Mouse (Mus musculus) heart, embryonic 12.5 days (tissue): Measurements from ENCODE around the gene Itga9. TPM values are rescaled to one million over a fixed set of nuclear protein-coding genes. Genes with fewer than 3 reads are reported as not detected.

Source experiments
- ATAC-seq: fragments of 200-750 bp; cut with Nextera tagmentation; 2 replicates; pipeline ENCODE4 v1.8.0; 2017; ENCODE audit warnings: moderate TSS enrichment, moderate library complexity; ENCODE audit not compliant: insufficient number of reproducible peaks, low FRiP score
- H3K27ac ChIP-seq: fragments of 300-500 bp; sonication (generic); 2 replicates; pipeline ENCODE4 v1.5.1; 2016; ENCODE audit warnings: mild to moderate bottlenecking, moderate library complexity; ENCODE audit not compliant: poor library complexity, severe bottlenecking
- H3K27me3 ChIP-seq: fragments of 300-500 bp; sonication (generic); replicated peaks from 2 replicates; pipeline ENCODE4 v1.6.1; 2016; ENCODE audit warnings: mild to moderate bottlenecking, moderate library complexity
- H3K36me3 ChIP-seq: fragments of 300-500 bp; sonication (generic); 2 replicates; pipeline ENCODE4 v1.6.1; 2016; ENCODE audit warnings: mild to moderate bottlenecking, moderate library complexity
- H3K4me1 ChIP-seq: fragments of 300-500 bp; sonication (generic); replicated peaks from 2 replicates; pipeline ENCODE4 v1.6.1; 2016; ENCODE audit warnings: mild to moderate bottlenecking
- H3K4me2 ChIP-seq: fragments of 300-500 bp; sonication (generic); 2 replicates; pipeline ENCODE4 v1.6.1; 2016; ENCODE audit warnings: mild to moderate bottlenecking, moderate library complexity
- H3K4me3 ChIP-seq: fragments of 300-500 bp; sonication (generic); 2 replicates; pipeline ENCODE4 v1.5.1; 2016; ENCODE audit warnings: mild to moderate bottlenecking
- H3K9ac ChIP-seq: fragments of 300-500 bp; sonication (generic); 2 replicates; pipeline ENCODE4 v1.6.1; 2016; ENCODE audit warnings: mild to moderate bottlenecking, moderate library complexity
- H3K9me3 ChIP-seq: fragments of 300-500 bp; sonication (generic); replicated peaks from 2 replicates; pipeline ENCODE4 v1.6.1; 2016; ENCODE audit warnings: mild to moderate bottlenecking, moderate library complexity
- WGBS: fragments of 180-500 bp; shearing (Covaris S2); methylation state at CpG from one replicate; pipeline ENCODE4 v1.1.7; 2016; 5-methylcytosine and 5-hydroxymethylcytosine counted together
- polyA plus RNA-seq: library from polyadenylated mRNA; unstranded; fragments of >200 nt; fragmentation: Nextera tagmentation; extraction: Ambion mirVana; gene quantifications from 2 replicates; pipeline ENCODE4 v1.2.1, GENCODE M21; 2016

Itga9 gene
- polyA plus RNA-seq, 1 experiment from 2014 or later: 21.0 TPM

DNA sequence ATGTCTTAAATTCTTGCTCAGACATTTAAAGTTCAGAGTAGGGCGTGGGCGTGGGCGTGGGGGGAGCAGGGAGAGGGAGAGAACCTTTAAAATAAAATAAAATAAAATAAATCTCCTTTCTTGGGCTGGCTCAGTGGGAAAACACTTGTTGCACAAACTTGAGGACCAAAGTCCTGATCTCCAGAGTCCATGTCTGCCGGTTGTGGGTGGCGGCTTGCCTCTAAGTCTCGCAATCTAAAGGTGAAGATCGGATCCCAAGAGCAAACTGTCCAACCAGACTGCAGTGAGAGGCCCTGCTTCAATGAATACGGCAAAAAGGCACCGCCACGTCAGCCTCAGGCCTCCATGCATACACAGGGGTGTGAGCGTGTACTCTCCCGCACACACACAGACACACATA is 333.3 kb downstream of the Itga9 start:
- Histone ChIP-seq H3K9ac (no peak overlapping the region), H3K4me1 (peaks cover 67% of the 10 kb centered on the region), H3K9me3 (no peaks in the 10 kb centered on the region), H3K4me2 (no peak overlapping the region), H3K27me3 (no peaks in the 10 kb centered on the region), H3K4me3 (no peak overlapping the region), H3K36me3 (no peaks in the 10 kb centered on the region), H3K27ac (no peak overlapping the region)
- WGBS: 88% methylated on average over 12 of the region's 12 CpGs
- no peak for ATAC-seq

DNA sequence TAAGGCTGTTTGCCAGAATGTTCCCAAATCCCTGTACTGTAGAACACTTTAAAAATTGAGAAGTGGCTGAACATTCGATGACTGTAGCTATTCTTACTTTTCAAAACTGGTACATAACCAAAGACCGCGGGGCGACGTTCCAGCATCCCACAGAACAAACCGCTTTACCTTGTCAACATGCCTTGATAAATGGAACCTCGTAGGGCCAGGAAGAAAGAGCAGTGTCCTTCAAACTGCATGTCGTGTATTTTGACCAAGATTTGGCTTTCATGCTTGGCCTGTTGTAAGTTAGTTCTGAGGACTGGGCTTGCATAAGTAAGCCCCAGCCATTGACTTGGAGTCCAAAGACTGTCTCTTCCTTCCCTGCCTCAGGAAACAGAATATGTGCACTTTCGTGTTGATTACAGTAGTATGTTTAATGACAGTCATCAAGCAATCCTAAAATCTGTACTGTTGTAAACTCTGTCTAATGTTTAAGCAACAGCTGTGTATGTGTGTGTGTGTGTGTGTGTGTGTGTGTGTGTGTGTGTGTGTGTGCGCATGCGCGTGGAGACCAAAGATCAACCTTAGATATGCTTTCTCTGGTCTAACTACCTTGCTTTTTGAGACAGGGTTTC is 334.2 kb downstream of the Itga9 start:
- Histone ChIP-seq H3K4me1 (peaks cover 60% of the 10 kb centered on the region), H3K4me3 (no peak overlapping the region), H3K9me3 (no peaks in the 10 kb centered on the region), H3K36me3 (no peaks in the 10 kb centered on the region), H3K27me3 (no peaks in the 10 kb centered on the region), H3K27ac (no peak overlapping the region; the same call in 1 of the 2 replicates), H3K4me2 (no peak overlapping the region), H3K9ac (no peak overlapping the region)
- WGBS: 76% methylated on average over 12 of the region's 12 CpGs
- ATAC-seq: no peak

DNA sequence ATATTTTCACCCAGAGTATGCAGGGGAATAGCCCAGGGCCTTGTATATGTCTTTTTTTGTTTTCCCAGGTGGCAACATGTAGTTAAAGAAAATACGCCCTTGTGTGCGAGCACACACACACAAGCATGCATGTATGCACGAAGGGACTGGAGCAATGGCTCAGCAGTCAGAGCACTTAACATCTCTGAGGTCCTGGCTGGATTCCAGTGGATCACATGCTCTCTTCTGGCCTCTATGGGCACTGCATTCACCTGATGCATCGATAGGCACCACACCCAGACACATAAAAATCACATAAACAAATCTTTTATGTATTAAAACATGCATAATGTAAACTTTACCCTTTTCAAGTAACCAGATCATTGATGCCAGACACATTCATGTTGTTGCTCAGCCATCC is 335.5 kb downstream of the Itga9 start:
- 65% methylated on average over 4 of the region's 4 CpGs for WGBS
- Histone ChIP-seq H3K27me3 (no peaks in the 10 kb centered on the region), H3K4me3 (no peak overlapping the region), H3K4me1 (peaks cover 51% of the 10 kb centered on the region), H3K9ac (no peak overlapping the region), H3K27ac (no peak overlapping the region), H3K36me3 (no peaks in the 10 kb centered on the region), H3K4me2 (no peak overlapping the region), H3K9me3 (no peaks in the 10 kb centered on the region)
- ATAC-seq: no peak

GRCm38 (mm10) chr9:118943941-118944340 is 337.5 kb downstream of the Itga9 start:
- no peaks in the 10 kb centered on the region for H3K9me3 ChIP-seq
- H3K4me2 ChIP-seq: no peak overlapping the region
- no peak overlapping the region for H3K4me3 ChIP-seq
- no peaks in the 10 kb centered on the region for H3K27me3 ChIP-seq
- H3K27ac ChIP-seq: no peak overlapping the region
- 55% methylated on average over 5 of the region's 5 CpGs for WGBS
- H3K36me3 ChIP-seq: no peaks in the 10 kb centered on the region
- H3K9ac ChIP-seq: no peak overlapping the region
- peaks cover 54% of the 10 kb centered on the region for H3K4me1 ChIP-seq
- 0 out of 2 replicates have a peak, but pooled peaks have one; percentile 34 for ATAC-seq

DNA sequence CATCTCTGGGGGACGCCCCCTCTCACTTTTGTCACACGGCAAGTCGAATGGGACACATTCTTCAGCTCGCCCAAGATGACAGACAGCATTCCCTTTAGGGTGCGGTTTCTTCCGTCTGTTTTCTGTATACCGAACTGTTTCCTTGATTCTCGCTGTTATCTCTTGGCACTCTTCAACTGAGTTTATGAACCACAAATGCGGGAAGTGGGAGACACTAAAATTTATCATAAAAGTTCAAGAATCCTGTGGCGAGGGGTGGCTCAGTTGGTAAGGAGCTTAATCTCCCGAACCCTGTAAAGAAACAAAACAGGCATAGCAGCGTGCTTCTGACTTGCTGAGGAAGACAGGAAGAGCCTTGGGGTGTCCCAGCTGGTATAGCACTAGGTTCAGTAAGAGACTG is 337.9 kb downstream of the Itga9 start:
- Histone ChIP-seq H3K4me1 (peaks cover 56% of the 10 kb centered on the region), H3K9me3 (no peaks in the 10 kb centered on the region), H3K4me3 (no peak overlapping the region), H3K9ac (no peak overlapping the region), H3K36me3 (no peaks in the 10 kb centered on the region), H3K4me2 (no peak overlapping the region), H3K27me3 (no peaks in the 10 kb centered on the region), H3K27ac (no peak overlapping the region)
- ATAC-seq: 0 out of 2 replicates have a peak, but pooled peaks have one; percentile 34
- 42% methylated on average over 12 of the region's 12 CpGs for WGBS

GRCm38 (mm10) chr9:118948486-118948885 is 342.0 kb downstream of the Itga9 start:
- peaks cover 67% of the 10 kb centered on the region for H3K4me1 ChIP-seq
- ATAC-seq: no peak
- H3K4me3 ChIP-seq: no peak overlapping the region
- H3K27me3 ChIP-seq: no peaks in the 10 kb centered on the region
- no peak overlapping the region for H3K9ac ChIP-seq
- no peak overlapping the region for H3K4me2 ChIP-seq
- no peaks in the 10 kb centered on the region for H3K9me3 ChIP-seq
- H3K27ac ChIP-seq: no peak overlapping the region
- H3K36me3 ChIP-seq: no peaks in the 10 kb centered on the region
- WGBS: 65% methylated on average over 5 of the region's 5 CpGs

DNA sequence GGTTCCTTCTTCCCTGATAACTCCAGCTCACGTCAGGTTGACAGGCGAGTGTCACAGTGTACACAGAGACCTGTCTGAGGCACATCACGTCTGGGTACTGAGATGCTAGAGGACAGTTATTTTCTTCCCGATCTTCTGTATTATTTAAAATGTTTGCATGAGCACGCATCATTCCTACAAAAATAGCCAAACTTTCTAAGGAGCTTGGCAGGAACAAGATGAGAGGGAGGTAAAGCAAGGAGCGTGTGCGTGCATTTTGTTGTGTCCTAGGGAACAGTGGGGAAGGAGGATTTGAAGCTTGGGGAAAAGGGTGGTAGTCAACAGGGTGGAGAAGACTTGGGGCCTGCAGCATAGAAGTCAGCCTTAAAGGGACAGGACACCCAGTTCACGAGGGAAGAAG is 342.6 kb downstream of the Itga9 start:
- peak overlapping the region; percentile 45 for H3K27ac ChIP-seq
- no peaks in the 10 kb centered on the region for H3K9me3 ChIP-seq
- no peaks in the 10 kb centered on the region for H3K36me3 ChIP-seq
- H3K9ac ChIP-seq: no peak overlapping the region
- ATAC-seq: no peak
- H3K4me1 ChIP-seq: peaks cover 63% of the 10 kb centered on the region
- no peak overlapping the region for H3K4me2 ChIP-seq
- 83% methylated on average over 8 of the region's 8 CpGs for WGBS
- H3K4me3 ChIP-seq: no peak overlapping the region
- no peaks in the 10 kb centered on the region for H3K27me3 ChIP-seq

GRCm38 (mm10) chr9:118949654-118950053 is 343.2 kb downstream of the Itga9 start:
- Histone ChIP-seq H3K9me3 (no peaks in the 10 kb centered on the region), H3K27me3 (no peaks in the 10 kb centered on the region), H3K9ac (no peak overlapping the region), H3K36me3 (peaks cover under 1% of the 10 kb centered on the region; the same call in 1 of the 2 replicates), H3K27ac (peak overlapping the region; percentile 45), H3K4me2 (no peak overlapping the region), H3K4me1 (peaks cover 57% of the 10 kb centered on the region), H3K4me3 (no peak overlapping the region)
- ATAC-seq: no peak
- 56% methylated on average over 4 of the region's 4 CpGs for WGBS

GRCm38 (mm10) chr9:118950061-118950460 is 343.6 kb downstream of the Itga9 start:
- Histone ChIP-seq H3K4me3 (no peak overlapping the region), H3K9me3 (no peaks in the 10 kb centered on the region), H3K9ac (no peak overlapping the region), H3K4me2 (no peak overlapping the region), H3K36me3 (peaks cover 5% of the 10 kb centered on the region; the same call in 1 of the 2 replicates), H3K27me3 (no peaks in the 10 kb centered on the region), H3K27ac (peak overlapping the region; percentile 45; the same call in 1 of the 2 replicates), H3K4me1 (peaks cover 57% of the 10 kb centered on the region)
- ATAC-seq: no peak
- WGBS: 79% methylated on average over 10 of the region's 10 CpGs

Other genes with a start within 250 kb of the Itga9 start
- gene Eomes, start 128.5 kb upstream of the Itga9 start, polyA plus RNA-seq: 0.08 and 0.11 TPM in 2 replicates
- 74.8 and 75.5 TPM in 2 replicates for gene Golga4, start 100.4 kb upstream of the Itga9 start, polyA plus RNA-seq